Mouse (Mus musculus) megakaryocyte, adult 5-6 weeks (primary cell): ENCODE measurements around the gene Fam166a. TPM values are rescaled to one million over a fixed set of nuclear protein-coding genes. Genes with fewer than 3 reads are reported as not detected.

ENCODE experiments used
- ATAC-seq: 2 replicates; pipeline ENCODE4 v1.8.0; 2016; ENCODE audit warnings: mild to moderate bottlenecking, inconsistent platforms; ENCODE audit not compliant: poor library complexity, severe bottlenecking
- total RNA-seq, 2 experiments: library from RNA; stranded (forward) in 1 of 2; stranded (reverse) in 1 of 2; fragments of 153-499, 151-499 nt in 1 of 2; fragments of 221-1000, 200-1000 nt in 1 of 2; gene quantifications; 2 replicates each; pipeline versions ENCODE4 v1.2.3 to v1.2.4; 2015 to 2017

Fam166a gene
- total RNA-seq, 2 experiments from 2014 or later: 0.20 TPM; not detected in 1

DNA sequence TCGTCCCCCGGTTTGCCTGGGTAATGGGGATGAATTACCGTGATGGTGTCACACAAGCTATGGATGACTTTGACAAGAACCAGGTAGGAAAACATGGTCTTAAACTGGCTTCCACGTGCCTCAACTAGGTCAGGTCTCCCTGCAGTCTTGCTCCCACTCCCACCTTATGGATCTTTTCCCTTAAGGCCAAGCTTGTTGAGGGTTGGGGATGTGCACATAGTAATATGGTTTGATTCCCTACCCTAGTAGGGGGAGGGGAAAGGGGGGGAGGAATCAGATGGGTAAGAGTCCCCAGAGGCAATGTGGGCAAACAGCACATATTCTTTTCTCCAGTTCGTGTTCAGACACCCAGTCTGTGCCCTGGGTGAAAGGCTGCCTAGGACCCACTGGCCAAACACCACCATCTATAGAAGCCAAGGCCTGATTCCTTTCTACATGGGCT lies 2.8 kb downstream of the Fam166a start:
- no peak for ATAC-seq

DNA sequence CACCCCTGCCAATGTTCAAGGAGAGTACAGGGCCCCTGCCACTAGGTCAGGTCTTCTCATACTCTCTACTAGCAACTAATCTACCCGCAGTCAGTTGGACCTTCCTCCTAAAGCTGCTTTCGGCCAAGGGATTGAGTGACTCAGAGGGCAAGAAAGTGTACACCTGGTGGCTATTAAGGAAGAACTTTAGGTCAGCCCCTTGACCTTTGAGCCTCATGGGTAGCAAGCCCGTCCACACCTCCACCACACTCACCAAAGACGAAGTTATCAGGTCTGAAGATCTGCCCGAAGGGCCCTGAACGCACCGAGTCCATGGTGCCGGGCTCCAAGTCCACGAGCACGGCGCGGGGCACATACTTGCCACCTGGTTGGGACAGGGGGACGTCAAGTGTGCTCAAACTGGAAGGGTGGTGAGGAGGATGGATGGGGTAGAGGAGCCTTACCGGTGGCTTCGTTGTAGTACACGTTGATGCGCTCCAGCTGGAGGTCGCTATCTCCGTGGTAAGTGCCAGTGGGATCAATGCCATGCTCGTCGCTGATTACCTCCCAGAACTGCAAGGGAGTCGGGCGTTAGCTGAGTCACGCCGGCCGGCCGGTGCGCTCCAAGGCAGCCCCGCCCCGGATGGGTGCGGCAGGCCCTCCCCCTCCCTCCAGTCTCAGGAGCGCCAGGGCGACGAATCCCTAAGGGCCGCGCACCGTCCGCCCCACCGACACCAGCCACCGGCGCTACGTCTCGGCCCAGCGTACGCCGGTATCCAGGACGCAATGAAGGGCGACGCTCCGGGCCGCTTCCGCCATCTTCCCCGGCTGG lies 5.3 kb downstream of the Fam166a start:
- peak; percentile 50 for ATAC-seq

DNA sequence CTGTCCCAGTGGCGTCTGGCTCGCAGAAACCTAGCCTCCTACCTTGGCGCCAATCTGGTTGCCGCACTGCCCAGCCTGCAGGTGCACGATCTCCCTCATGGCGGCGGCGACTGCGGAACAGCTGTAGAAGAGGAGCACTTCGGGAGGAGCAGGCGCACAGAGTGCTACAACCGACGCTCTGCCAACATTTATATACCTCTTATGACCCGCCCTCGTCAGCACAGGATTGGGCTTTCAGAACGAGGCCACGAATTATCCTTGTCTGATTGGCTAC lies 5.9 kb downstream of the Fam166a start, which contains the start of gene Tubb4b:
Gene Tubb4b, minus strand, starts transcription at position 211 of the 274 bp plus-strand sequence.
- ATAC-seq: no peak

DNA sequence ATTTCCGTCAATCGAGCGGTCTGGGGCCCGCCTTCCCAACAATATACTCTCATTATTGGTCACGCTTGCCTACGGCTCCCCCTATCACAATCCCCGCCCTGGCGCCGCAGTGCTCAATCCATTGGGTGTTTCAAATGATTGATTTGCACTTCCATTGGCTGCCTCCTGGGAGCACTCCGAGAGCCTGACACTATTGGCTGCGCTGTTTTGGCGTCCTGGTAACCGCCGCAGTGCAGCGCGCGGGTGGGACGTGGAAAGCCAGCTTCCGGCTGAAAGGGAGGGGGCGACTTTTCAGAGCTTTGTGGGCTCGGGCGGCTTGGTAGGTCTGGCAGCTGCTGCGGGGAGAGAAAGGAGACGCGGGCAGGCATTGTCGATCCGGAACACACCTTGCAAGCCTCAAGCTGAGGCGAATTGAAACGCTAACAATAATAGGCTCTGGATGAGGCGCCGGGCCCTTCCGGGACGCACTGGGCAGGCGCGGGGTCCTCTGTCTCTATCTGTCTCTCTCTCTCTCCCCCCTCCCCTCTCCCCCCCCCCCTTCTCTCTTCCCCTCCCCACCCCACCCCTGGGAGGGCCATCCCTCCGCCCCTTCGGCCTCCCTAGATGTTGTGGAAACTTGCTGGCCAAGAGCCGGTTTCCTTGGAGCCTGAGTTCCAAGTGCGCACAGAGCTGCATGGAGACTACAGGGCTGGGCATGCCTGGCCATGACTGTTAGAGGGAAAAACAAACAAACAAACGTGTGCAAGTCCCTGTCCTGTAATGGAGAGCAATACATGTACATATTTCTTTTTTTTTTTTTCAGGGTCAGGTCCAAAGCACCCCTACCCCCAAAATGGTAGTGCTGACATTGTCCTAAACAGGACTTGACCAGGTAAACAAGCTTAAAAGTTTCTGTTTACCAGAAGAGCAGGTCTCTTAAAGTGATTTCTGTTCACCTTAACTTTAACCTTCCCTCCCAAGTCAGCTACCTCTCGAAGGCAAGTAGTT lies 6.5 kb downstream of the Fam166a start:
- peak; percentile 73 for ATAC-seq

DNA sequence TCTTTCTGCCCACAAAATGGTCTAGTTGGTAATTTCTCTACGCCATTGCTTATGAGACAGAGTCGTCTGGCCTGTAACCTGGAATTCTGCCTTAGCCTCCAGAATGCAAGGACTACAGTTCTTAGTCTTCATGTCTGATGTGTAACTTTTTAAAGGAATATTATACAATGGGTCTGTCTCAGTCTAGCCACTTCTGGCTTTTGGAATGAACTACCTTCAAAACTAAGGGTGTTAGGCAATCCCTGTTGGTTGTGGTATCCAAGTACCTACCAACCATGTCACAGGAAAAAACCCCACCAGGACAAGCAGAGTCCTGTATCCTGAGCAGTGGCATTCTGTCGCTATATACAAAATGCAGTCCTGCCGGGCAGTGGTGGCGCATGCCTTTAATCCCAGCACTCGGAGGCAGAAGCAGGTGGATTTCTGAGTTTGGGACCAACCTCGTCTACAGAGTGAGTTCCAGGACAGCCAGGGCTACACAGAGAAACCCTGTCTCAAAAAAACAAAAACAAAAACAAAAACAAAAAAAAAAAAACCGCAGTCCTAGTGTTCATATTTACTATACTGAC lies 7.3 kb downstream of the Fam166a start:
- no peak for ATAC-seq

DNA sequence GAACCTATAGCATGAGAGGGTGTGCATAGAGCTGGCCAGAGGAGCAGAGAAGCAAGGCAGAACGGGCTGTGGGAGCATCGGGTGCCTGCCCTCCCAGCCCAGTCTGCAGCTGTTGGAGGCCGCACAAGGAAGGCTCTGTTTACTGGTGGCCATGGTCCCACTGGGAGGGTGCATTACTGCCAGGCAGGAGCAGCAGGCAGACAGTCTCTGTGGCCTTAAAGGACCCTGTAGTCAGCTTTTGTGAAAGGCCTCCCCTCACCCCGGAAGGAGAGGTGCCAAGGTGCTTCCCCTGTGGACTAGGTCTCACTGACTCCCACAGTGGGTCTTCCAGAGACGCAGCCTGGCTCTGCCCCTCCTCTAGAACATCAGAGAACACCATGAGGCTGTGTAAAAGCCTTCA lies 8.3 kb downstream of the Fam166a start:
- ATAC-seq: no peak

DNA sequence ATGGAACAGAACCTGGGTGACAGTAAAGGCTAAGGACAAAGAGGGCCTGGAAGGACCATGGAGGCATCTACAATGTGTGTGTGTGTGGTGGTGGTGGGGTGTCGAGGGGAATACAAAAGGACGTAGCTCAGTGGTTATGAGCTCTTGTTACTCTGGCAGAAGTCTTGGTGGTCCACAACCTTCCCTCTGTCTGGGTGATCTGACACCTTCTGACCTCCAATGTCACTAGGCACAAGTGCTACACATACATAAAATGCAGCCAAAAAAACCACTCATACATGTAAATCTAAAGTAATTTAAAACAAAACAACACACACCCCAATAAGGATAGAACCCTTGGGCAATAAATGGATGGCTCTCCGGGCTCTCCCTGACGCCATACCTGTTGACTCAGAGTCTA lies 8.9 kb downstream of the Fam166a start:
- no peak for ATAC-seq

DNA sequence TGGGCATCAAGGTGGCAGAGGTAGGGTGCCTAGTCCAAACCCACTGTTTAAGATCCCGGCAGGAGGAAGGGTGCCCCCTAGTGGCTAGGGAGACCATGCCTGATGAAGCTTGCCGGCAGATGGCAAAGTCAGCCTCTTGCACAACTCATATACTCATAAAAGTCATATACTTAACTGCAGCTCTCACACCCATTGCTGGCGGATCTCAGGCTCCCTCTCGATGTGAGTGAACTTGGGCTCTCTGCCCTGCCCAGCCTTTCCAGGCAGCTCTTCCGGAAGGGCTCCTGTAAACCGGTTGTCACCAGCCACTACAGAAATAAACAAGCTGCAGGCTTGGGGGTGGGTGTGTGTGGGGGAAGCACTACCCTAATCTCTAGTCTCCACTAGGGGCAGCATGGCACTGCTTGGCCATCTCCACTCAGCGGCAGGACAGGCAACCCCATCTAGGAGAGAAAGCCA lies 9.9 kb downstream of the Fam166a start:
- peak; percentile 48 for ATAC-seq

DNA sequence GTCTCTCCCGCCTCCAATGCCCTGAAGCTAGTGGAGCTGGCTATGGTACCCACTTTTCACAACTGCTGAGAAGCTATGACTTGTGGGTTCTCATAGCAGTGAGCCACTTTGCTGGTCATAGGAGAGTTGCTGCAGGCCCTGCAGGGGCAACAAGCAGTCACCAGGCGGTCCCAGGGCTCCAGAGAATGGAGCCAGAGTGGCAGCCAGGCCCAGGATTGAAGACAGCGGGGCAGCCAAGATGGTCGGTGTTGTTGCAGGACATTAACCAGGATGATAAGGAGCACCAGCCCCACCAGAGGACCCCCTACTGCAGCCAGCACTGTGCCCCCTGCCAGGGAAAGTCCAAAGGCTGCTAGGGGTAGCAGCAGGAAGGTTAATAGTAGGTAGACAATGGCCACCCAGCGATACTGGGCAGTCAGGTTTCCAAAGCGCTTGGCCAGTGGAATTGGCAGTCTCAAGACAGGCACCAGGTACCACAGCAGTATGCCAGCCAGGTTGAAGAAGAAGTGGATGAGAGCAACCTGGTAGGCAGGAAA lies 10.5 kb downstream of the Fam166a start:
- ATAC-seq: no peak

DNA sequence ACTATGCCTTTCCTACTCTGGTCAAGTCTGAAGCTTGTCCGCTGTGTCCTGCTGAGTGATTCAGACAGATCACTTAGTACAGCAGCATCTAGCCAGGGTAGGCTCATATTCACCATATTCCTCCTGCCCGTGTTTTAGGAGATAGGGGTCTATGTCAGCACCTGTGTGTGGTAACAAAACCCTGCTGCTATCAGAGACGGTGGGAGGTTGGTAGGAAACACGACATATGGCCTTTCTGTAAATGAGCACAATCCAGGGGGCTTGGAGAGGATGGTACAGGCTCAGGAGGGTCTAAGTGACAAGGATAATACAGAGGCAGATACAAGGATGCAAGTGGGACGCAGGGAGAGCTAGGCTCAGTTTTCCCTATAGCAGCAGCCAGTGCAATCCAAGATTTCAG lies 11.0 kb downstream of the Fam166a start:
- no peak for ATAC-seq

DNA sequence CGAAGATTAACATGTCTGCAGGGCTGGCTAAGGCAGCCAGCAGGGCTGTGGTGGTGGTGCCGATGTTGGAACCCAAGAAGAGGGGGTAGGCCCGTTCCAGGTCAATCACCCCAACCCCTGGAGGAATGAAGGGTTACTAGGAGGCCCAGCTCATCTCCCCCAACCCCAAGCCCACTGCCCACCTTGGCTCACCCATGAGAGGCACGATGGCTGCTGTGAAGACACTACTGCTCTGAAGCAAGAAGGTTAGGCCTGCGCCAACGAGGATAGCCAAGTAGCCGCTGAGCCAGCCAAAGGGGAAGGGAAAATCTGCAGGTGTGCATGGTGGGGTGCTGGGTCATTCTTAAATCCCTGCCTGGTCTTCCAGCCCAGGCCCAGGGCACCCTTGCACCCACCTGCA lies 12.0 kb downstream of the Fam166a start:
- ATAC-seq: no peak

DNA sequence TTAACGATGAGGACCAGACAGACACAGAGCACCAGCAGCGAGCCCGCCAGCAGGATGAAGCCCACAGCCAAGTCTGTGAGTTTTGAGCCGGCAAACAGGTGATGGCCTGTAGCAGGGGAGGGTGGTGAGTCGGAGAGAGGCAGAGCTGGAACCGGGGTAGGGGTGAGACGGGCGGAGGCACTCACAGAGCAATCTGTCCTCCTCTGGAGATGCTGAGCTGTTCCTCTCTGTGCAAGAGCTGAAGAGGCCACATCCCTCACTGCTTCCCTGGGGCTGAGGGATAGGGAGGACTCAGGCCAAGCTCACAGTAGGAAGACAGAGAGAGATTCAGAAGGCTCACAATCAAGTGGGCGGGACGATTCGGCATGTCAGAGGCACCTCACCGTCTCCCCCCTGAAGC lies 12.5 kb downstream of the Fam166a start:
- ATAC-seq: no peak

DNA sequence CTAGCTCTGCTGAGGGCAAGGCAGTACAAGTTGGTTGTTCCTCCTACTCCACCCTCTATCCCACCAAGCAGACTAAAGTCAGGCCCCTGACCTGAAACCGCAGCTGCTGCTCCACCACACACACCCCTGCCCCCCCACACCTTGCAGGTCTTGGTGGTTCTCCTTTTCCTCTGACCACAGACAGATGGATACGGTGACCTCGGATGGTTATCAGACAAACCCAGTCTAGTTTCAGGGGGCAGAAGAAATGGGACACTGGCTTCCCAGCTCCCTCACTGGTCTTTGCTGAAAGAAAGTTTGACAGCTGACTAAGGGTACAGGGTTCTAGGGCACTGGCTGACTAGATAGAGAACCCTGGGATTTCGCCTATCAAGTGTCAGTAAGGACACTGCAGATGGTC lies 14.9 kb downstream of the Fam166a start:
- ATAC-seq: peak; percentile 55

DNA sequence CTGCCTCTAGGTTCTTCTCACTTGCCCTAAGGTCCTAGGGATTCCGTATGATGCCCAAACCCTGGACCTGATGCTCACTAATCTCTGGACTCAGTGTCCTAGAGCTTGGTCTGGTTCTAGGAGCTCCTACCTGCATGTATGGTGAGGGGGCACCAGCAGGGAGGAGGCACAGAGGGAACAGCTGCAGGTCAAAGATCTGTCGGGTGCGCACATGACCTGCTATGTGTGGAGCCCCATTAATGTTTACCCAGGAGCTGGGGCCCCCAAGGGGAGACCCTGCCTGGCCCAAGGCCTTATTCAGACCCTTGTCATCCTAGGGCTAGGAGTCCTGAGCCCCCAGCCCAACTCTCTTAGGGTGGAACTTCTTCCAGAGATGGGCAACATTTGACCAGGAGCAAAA lies 15.5 kb downstream of the Fam166a start, which contains the start of gene Slc34a3:
Gene Slc34a3, minus strand, starts transcription at position 315 of the 400 bp plus-strand sequence.
- ATAC-seq: no peak

DNA sequence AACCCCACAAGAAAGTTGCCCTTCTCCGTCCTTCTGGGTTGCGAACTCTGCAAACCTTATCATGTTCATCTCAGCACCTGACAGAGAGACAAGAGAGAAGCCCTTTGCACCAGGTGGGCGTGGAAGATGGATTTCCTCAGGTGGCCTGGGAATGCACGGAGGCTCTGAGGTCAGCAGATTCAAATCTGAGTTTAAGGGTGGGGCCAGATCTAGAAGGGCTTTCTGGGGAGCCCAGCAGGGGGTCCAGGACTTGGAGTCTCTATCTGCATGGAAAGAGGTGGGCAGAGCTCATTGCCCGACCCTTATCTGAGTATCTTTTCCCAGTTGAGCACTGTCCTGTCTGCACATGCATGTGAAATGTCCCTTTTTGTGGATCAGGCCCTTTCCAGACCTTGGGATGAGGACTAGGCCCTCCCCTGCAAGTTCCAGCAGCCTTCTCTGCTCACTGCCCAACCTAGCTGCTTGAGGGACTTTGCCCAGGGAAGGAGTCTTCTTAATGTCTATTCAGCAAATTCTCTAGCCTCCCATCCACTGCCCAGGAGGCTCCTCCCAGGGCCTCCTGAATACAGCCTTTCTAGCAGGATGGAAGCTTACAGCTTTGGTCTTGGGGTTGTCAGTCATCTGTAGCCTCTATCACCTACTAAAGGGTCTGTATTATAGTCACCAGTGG lies 16.1 kb downstream of the Fam166a start:
- no peak for ATAC-seq

DNA sequence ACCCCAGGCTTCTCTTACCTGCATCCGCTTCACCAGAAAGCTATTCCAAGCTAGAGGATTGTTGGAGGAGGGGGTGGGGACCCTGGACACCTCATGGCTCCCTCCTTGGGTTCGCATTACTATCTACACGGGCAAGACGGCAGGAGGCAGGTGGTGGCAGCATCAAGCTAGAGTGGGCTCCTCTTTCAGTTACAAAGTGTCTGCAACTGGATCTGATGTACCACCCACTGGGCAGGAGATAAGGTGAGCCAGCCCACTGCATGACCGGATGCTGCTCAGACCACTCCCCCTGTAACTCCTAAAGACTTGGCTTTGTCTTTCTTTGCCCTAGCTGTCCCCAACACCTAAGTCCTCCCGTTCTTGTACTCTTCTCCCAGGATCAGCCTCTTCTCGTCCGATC lies 18.1 kb downstream of the Fam166a start, which contains the start of gene Rnf224:
Gene Rnf224, minus strand, starts transcription at position 174 of the 400 bp plus-strand sequence.
- no peak for ATAC-seq

DNA sequence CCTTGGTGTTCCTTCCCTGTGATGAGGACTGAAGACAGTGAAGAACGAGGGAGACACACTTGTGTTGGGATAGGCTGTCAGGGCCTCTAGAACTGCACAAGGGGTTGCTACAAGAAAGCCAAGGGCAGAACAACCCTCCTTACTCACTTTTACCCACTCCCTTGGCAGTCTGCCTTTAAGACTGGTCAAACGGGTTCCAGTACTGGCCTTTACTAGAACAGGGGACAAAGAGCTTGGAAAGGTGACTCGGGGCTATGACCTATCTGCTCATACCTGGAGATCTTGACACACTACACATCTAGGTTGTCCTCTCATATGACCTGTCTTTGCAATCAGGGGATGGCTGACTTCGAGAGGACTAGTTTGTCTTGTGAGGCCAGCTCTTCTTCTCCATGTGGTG lies 19.0 kb downstream of the Fam166a start:
- ATAC-seq: no peak

DNA sequence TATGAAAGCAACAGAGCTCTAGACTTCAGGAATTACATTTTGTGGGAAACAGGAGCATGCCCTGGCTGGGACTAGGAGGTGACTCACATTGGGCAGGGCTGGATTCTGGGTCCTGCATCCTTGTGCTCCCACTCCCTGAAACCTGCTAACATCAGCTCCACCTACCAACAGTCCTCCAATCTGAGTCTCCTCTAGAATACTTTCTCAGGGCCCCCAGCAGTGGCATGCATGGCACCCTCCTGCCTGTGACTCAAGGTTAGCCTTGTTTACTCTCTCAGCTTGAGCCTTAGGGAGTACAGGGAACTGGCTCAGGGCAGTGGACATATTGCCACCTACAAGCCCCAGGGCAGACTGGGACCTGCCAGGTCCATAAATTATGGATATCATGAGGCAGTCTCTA lies 19.6 kb downstream of the Fam166a start:
- no peak for ATAC-seq

DNA sequence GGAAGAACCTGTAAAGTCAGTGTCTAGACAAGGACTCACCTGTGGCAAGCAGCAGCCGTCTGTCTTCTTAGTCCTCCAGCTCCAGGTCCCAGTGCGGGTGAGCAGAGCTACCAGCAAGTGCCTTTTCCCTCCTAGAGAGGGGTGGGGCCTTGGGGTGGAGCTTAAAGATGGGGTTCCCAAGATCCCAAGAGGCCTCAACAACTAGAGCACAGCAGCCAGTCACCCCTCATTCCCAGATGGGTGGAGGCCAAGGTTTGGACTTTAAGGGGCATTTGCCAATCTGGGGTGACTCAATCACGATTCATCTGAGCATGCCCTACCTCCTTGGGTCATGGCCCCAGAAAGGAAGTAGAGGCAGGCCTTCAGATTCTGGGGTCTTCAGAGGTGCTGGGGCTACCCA lies 21.2 kb downstream of the Fam166a start:
- no peak for ATAC-seq

DNA sequence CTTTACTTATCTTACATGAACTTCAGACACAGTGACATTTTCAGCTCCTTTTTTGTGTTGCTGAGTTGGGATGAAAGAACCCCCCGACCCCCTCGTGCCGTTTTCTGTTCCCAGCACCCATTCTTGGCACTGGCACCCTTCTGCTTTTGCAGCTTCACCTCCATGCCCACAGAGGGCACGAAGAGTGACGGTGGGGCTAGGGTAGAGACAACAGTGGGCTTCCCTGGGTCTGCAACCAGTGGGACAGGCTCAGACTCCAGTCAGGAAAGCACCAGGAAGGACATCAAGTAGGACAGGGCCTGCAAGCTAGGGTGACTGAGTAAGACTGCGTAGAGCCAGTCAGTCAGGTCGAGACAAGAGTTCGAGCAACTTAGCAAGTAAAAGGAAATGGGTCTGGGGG lies 21.8 kb downstream of the Fam166a start:
- ATAC-seq: no peak
